Mouse (Mus musculus): ENCODE measurements around the gene Olfr1216.
"Not testable (repeated sequence)": the region's sequence is repeated elsewhere in the genome, so short reads cannot be mapped to it uniquely, and the experiment has no call there.

The Olfr1216 gene

DNA sequence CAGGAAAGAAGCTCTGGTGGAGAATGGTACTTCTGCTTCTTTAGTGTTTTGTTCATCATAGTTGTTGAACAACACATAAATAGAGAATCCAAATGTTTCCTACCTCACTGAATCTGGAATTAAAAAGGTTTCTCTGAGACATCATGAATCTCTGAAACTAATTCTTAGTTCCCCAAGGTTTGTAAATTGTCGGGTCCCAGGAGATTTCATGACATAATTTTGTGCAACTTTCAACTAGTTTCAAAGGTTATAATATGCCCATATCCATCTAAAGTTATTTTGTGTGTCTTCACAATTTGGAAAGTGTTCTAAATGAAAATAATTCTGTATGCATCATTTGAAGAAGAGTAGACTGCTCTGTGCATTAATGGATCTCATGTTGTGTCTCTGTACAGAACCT, at the start of gene Olfr1216:
Gene Olfr1216 (minus strand): TSS at position 101 of the 400 bp plus-strand sequence.
- DNase-seq (ENCODE audit: low spot score in 2 of 2): no peak

DNA sequence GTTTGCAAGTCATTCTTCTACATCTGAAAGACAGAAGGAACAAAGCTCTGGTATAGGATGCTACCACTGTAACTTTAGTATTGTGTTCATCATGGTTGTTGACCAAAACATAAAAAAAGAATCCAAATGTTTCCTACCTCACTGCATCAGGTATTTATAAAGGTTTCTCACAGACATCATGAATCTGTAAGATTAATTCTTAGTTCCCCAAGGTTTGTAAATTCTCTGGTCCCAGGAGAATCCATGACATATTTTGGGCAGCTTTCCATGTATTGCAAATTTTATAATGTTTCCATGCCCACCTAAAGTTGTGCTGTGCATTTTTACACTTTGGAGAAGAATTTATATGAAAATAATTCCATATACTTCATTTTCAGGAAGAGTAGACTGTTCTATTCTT, 42.9 kb upstream of the Olfr1216 start, which contains the start of gene Olfr1218:
Gene Olfr1218 (minus strand): TSS at position 101 of the 400 bp plus-strand sequence.
- no peak for DNase-seq (ENCODE audit: low spot score in 2 of 2)

- DNase-seq (ENCODE audit: low spot score in 2 of 2): no peak
Measured at GRCm38 (mm10) chr2:89031965-89032364, 13.8 kb upstream of the Olfr1216 start, which contains the start of gene Olfr1217. Gene Olfr1217 (minus strand): TSS chr2:89032065.

GRCm38 (mm10) chr2:89021436-89021835, 3.3 kb upstream of the Olfr1216 start:
- not testable (repeated sequence) for DNase-seq (ENCODE audit: low spot score in 2 of 2)

DNA sequence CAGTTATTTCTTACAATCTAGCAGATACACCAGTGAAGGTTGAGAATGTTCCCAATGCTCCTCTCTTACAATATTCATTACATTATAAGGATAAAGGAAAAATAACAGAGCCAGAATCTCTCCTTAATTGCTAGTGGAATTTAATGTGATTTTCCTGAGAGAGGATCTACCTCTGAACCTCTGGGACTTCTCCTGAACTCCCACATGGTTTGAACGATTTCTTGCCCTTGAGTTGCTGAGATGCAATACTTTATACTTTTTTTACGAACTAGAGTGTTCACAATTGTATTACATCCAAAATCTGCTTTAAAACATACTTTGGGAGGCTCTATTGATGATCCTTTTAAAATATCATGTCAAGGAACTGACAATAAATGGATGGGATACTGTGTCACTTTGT, 11.3 kb downstream of the Olfr1216 start, which contains the start of gene Olfr1215:
Gene Olfr1215 (minus strand): TSS at position 101 of the 400 bp plus-strand sequence.
- no peak for DNase-seq (ENCODE audit: low spot score in 2 of 2)

DNA sequence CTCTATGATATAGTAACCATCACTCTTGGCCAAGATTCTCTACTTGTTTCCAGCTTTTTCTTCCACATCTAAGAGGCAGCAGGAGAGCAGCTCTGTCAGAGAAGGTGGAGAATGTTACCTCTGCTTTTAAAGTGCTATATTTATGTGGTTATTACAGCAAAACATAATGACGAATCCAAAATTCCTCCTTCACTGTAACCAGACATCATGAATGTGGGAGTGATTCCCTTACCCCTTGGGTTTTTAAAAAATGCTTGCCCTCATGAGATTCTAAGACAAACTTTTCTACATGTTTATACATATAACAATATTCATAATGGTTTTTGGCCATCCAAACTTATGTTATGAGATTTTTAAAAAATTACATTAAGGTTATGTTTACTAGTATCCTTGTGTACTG, 25.6 kb downstream of the Olfr1216 start, which contains the start of gene Olfr1214:
Gene Olfr1214 (minus strand): TSS at position 101 of the 400 bp plus-strand sequence.
- no peak for DNase-seq (ENCODE audit: low spot score in 2 of 2)

DNA sequence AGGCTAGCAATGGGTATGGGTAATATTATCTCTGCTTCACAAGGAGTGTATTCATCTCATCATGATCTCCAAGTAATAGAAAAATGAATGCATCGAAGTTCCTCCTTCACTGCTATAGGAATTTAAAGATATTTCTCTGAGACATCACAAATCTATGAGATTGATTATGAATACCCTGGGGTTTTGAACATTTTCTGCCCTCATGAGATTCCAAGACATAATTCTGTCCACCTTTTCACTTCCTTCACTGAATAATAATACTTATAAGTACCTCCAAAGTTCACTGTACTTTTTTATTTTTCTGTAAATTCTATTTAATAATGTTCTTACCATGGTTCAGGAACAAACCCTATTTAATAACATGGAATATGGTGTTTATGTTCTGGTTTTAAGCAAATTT, 38.0 kb downstream of the Olfr1216 start, which contains the start of gene Gm13762:
Gene Gm13762 (minus strand): TSS at position 101 of the 400 bp plus-strand sequence.
- DNase-seq (ENCODE audit: low spot score in 2 of 2): no peak
